Mouse (Mus musculus) midbrain, postnatal 0 days (tissue): ENCODE data around the gene Bhmt. TPM values are rescaled to one million over a fixed set of nuclear protein-coding genes. Genes with fewer than 3 reads are reported as not detected.
"Not testable (repeated sequence)": the region's sequence is repeated elsewhere in the genome, so short reads cannot be mapped to it uniquely, and the experiment has no call there.

Source experiments
- ATAC-seq: fragments of 200-750 bp; cut with Nextera tagmentation; 2 replicates; pipeline ENCODE4 v1.8.0; 2017; ENCODE audit warnings: moderate number of reproducible peaks, mild to moderate bottlenecking, moderate TSS enrichment, moderate library complexity; ENCODE audit not compliant: low FRiP score
- DNase-seq: peaks from one replicate; pipeline ENCODE4 v3.0.0-alpha.2; 2015; ENCODE audit warnings: low spot score
- H3K27ac ChIP-seq: fragments of 300-500 bp; sonication (generic); 2 replicates; pipeline ENCODE4 v1.5.1; 2014; ENCODE audit warnings: low read depth, mild to moderate bottlenecking, low read length, mixed read lengths
- H3K27me3 ChIP-seq: fragments of 300-500 bp; sonication (generic); 2 replicates; pipeline ENCODE4 v1.6.1; 2014; ENCODE audit warnings: low read length, control low read depth, mixed read lengths; ENCODE audit not compliant: insufficient read depth
- H3K36me3 ChIP-seq: fragments of 300-500 bp; sonication (generic); 2 replicates; pipeline ENCODE4 v1.6.1; 2014; ENCODE audit warnings: low read length, control low read depth, mixed read lengths; ENCODE audit not compliant: insufficient read depth
- H3K4me1 ChIP-seq: fragments of 300-500 bp; sonication (generic); 2 replicates; pipeline ENCODE4 v1.6.1; 2014; ENCODE audit warnings: mild to moderate bottlenecking, control low read depth, antibody characterized with exemption, low read length, mixed read lengths; ENCODE audit not compliant: insufficient read depth
- H3K4me2 ChIP-seq: fragments of 300-500 bp; sonication (generic); 2 replicates; pipeline ENCODE4 v1.6.1; 2014; ENCODE audit warnings: low read depth, mild to moderate bottlenecking, low read length, mixed read lengths; ENCODE audit not compliant: poor library complexity, severe bottlenecking
- H3K4me3 ChIP-seq: fragments of 300-500 bp; sonication (generic); 2 replicates; pipeline ENCODE4 v1.5.1; 2014; ENCODE audit warnings: low read depth, mild to moderate bottlenecking, low read length, moderate library complexity
- H3K9ac ChIP-seq: fragments of 300-500 bp; sonication (generic); replicated peaks from 2 replicates; pipeline ENCODE4 v1.6.1; 2014; ENCODE audit warnings: mild to moderate bottlenecking, low read length, moderate library complexity, mixed read lengths; ENCODE audit not compliant: poor library complexity, severe bottlenecking
- H3K9me3 ChIP-seq: fragments of 300-500 bp; sonication (generic); 2 replicates; pipeline ENCODE4 v1.6.1; 2016; ENCODE audit warnings: low read length, control low read depth
- CTCF ChIP-seq: IDR thresholded peaks from 2 replicates; pipeline ENCODE4 v1.5.1; 2016; ENCODE audit warnings: antibody characterized with exemption, mild to moderate bottlenecking
- WGBS: fragments of 180-500 bp; shearing (Covaris S2); extraction: QIAGEN DNeasy Blood & Tissue Kit; methylation state at CpG from one replicate; pipeline ENCODE4 v1.1.7; 2014; 5-methylcytosine and 5-hydroxymethylcytosine counted together
- polyA plus RNA-seq: library from polyadenylated mRNA; unstranded; fragments of >200 nt; fragmentation: Nextera tagmentation; extraction: Ambion mirVana; gene quantifications from 2 replicates; pipeline ENCODE4 v1.2.1, GENCODE M21; 2015
- total RNA-seq: library from RNA; depleted of rRNA; stranded (reverse); fragments of >200 nt; gene quantifications from 2 replicates; pipeline ENCODE4 v1.2.3, GENCODE M21; 2014; rRNA removed

Bhmt gene
- total and polyA plus RNA-seq, 2 experiments from 2014 or later = 0.16 TPM; not detected in 1

- WGBS = 85% methylated on average over 11 of the region's 11 CpGs
- H3K9ac ChIP-seq = no peak overlapping the region
- H3K36me3 ChIP-seq = no peaks in the 10 kb centered on the region
- no peaks in the 10 kb centered on the region for H3K27me3 ChIP-seq
- no peak overlapping the region for H3K4me3 ChIP-seq
- no peak for TF ChIP-seq CTCF
- H3K4me1 ChIP-seq = no peaks in the 10 kb centered on the region
- DNase-seq (no peak), ATAC-seq (no peak)
- H3K9me3 ChIP-seq = no peaks in the 10 kb centered on the region
- H3K27ac ChIP-seq = no peak overlapping the region
- H3K4me2 ChIP-seq = no peak overlapping the region
Observed at GRCm38 (mm10) chr13:93601527-93601926, 36.2 kb downstream of the Bhmt start.

DNA sequence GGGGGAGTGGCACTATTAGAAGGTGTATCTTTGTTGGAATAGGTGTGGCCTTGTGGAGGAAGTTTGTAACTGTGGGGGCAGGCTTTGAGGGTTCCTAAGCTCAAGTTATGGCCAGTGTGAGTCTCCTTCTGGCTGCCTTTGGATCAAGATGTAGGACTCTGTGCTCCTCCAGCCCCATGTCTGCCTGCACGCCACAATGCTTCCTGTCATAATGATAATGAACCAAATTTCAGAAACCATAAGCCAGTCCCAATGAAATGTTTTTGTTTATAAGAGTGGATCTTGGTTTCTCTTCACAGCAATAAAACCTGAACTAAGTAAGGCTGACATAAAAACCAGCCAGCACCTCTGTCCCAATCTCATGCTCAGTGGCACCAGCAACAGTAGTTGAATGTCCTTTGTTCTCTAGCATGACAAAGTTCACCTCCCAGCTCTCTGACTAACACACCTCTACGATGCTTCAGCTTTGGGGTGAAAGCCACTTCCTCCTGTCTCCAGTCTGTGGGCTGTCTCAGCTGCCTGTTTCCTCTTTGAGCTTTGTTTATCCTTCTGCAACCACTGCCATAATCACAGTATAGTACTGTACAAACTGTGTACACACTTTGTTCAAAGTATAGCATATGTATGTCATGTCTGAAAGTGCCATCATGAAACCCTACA lies 44.6 kb downstream of the Bhmt start:
- Histone ChIP-seq H3K9ac (no peak overlapping the region), H3K27ac (no peak overlapping the region), H3K27me3 (no peaks in the 10 kb centered on the region), H3K4me3 (no peak overlapping the region), H3K36me3 (no peaks in the 10 kb centered on the region), H3K4me1 (no peaks in the 10 kb centered on the region), H3K9me3 (no peaks in the 10 kb centered on the region), H3K4me2 (no peak overlapping the region)
- TF ChIP-seq CTCF = no peak
- 94% methylated on average over 2 of the region's 2 CpGs for WGBS
- ATAC-seq = no peak
- no peak for DNase-seq

- not testable (repeated sequence) for H3K9me3 ChIP-seq, H3K4me1 ChIP-seq, H3K9ac ChIP-seq, ATAC-seq, H3K4me3 ChIP-seq, H3K4me2 ChIP-seq, DNase-seq, H3K27me3 ChIP-seq, H3K27ac ChIP-seq, H3K36me3 ChIP-seq
- WGBS = 91% methylated on average over 9 of the region's 9 CpGs
Observed at GRCm38 (mm10) chr13:93582526-93582925, 55.2 kb downstream of the Bhmt start.

DNA sequence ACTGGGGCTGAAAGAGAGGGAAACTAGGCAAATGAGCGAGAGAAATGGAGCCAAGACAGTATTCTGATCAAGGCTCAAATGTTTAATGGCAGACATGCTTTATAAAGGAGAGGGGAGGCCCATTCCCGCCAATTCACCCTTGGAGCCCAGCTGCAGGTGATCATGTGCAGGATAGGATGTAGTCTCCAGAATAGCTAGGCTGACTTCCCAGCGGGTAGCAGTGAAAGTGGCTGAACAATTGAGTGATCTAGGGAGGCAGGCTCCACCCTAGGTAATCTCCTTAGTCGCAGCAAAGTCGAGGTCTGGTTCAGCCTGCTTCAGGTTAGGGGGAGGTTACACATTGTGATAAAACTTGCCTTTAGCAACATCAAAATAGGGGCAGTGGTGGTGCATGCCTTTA lies 57.3 kb downstream of the Bhmt start:
- Histone ChIP-seq H3K27me3 (no peaks in the 10 kb centered on the region), H3K9me3 (no peaks in the 10 kb centered on the region), H3K4me3 (no peak overlapping the region), H3K4me1 (no peaks in the 10 kb centered on the region), H3K27ac (no peak overlapping the region), H3K9ac (no peak overlapping the region), H3K4me2 (no peak overlapping the region), H3K36me3 (no peaks in the 10 kb centered on the region)
- 85% methylated on average over 5 of the region's 5 CpGs for WGBS
- no peak for TF ChIP-seq CTCF
- ATAC-seq (no peak), DNase-seq (no peak)

- Histone ChIP-seq H3K27me3 (no peaks in the 10 kb centered on the region), H3K4me3 (no peak overlapping the region), H3K27ac (no peak overlapping the region), H3K4me1 (no peaks in the 10 kb centered on the region), H3K9me3 (no peaks in the 10 kb centered on the region), H3K9ac (no peak overlapping the region), H3K36me3 (no peaks in the 10 kb centered on the region), H3K4me2 (no peak overlapping the region)
- TF ChIP-seq CTCF = no peak
- ATAC-seq (no peak), DNase-seq (no peak)
- WGBS = 70% methylated on average over 4 of the region's 4 CpGs
Observed at GRCm38 (mm10) chr13:93569676-93570075, 68.1 kb downstream of the Bhmt start.

Other genes starting within 250 kb of the Bhmt start
- 22.0 and 23.8 TPM in 2 replicates for gene Jmy, start 138.2 kb downstream of the Bhmt start, total RNA-seq
- gene Jmy, start 138.2 kb downstream of the Bhmt start, polyA plus RNA-seq = 5.0 and 7.8 TPM in 2 replicates
- gene Bhmt2, start 36.3 kb upstream of the Bhmt start, total RNA-seq = not detected in 2 replicates
- gene Bhmt2, start 36.3 kb upstream of the Bhmt start, polyA plus RNA-seq = not detected in 2 replicates
- 0.28 TPM in 1 of 2 replicates, not detected in the other for gene Dmgdh, start 36.5 kb upstream of the Bhmt start, total RNA-seq
- gene Dmgdh, start 36.5 kb upstream of the Bhmt start, polyA plus RNA-seq = 0.17 and 0.19 TPM in 2 replicates
- 13.2 and 15.2 TPM in 2 replicates for gene Arsb, start 133.7 kb upstream of the Bhmt start, total RNA-seq
- gene Arsb, start 133.7 kb upstream of the Bhmt start, polyA plus RNA-seq = 13.0 and 13.1 TPM in 2 replicates